Mouse (Mus musculus) heart, embryonic 16.5 days (tissue): Measurements from ENCODE around the gene Zfp106. TPM values are rescaled to one million over a fixed set of nuclear protein-coding genes. Genes with fewer than 3 reads are reported as not detected.

Source experiments
- ATAC-seq: fragments of 200-750 bp; cut with Nextera tagmentation; replicated peaks from 2 replicates; pipeline ENCODE4 v1.8.0; 2017; ENCODE audit warnings: moderate number of reproducible peaks; ENCODE audit not compliant: insufficient read depth, low FRiP score; ENCODE audit errors: extremely low read depth
- H3K27ac ChIP-seq: fragments of 300-500 bp; sonication (generic); 2 replicates; pipeline ENCODE4 v1.5.1; 2014; ENCODE audit warnings: mild to moderate bottlenecking, low read length, control low read depth, moderate library complexity
- H3K27me3 ChIP-seq: fragments of 300-500 bp; sonication (generic); 2 replicates; pipeline ENCODE4 v1.6.1; 2014; ENCODE audit warnings: low read length, mixed read lengths; ENCODE audit not compliant: control insufficient read depth, insufficient read depth
- H3K36me3 ChIP-seq: fragments of 300-500 bp; sonication (generic); 2 replicates; pipeline ENCODE4 v1.6.1; 2014; ENCODE audit not compliant: control insufficient read depth, insufficient read depth
- H3K4me1 ChIP-seq: fragments of 300-500 bp; sonication (generic); 2 replicates; pipeline ENCODE4 v1.6.1; 2014; ENCODE audit warnings: low read length, mixed read lengths; ENCODE audit not compliant: control insufficient read depth, insufficient read depth
- H3K4me2 ChIP-seq: fragments of 300-500 bp; sonication (generic); 2 replicates; pipeline ENCODE4 v1.6.1; 2014; ENCODE audit warnings: low read depth, mild to moderate bottlenecking, control low read depth, low read length
- H3K4me3 ChIP-seq: fragments of 300-500 bp; sonication (generic); 2 replicates; pipeline ENCODE4 v1.5.1; 2014; ENCODE audit warnings: mild to moderate bottlenecking, control low read depth, low read length
- H3K9ac ChIP-seq: fragments of 300-500 bp; sonication (generic); 2 replicates; pipeline ENCODE4 v1.6.1; 2014; ENCODE audit warnings: low read length, control low read depth
- H3K9me3 ChIP-seq: fragments of 300-500 bp; sonication (generic); replicated peaks from 2 replicates; pipeline ENCODE4 v1.6.1; 2016; ENCODE audit warnings: low read length; ENCODE audit not compliant: control insufficient read depth
- WGBS: fragments of 180-500 bp; shearing (Covaris S2); extraction: QIAGEN DNeasy Blood & Tissue Kit; methylation state at CpG from one replicate; pipeline ENCODE4 v1.1.7; 2014; 5-methylcytosine and 5-hydroxymethylcytosine counted together
- polyA plus RNA-seq: library from polyadenylated mRNA; unstranded; fragments of >200 nt; fragmentation: Nextera tagmentation; extraction: Ambion mirVana; gene quantifications from 2 replicates; pipeline ENCODE4 v1.2.1, GENCODE M21; 2015

Zfp106 gene
- polyA plus RNA-seq, 1 experiment from 2014 or later: 35.8 TPM

DNA sequence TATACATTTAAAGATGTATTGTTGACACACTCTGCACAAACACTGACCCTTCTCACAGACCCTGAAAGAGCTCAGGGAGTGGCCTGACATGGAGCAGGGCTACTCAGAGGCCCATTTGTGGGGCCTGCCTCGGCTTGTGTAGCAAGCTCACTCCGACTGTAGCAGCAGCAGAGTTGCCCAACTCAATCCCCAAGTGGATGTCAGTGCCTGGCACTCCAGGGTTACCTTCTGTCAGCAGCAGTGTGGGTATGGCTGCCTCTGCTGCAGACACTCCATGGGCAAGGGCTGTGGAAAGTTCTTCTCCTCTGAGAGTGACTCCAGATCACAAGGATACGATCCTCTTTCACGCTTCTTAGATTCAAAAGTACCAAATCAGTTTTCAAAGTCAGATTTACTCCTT is 103.4 kb downstream of the Zfp106 start:
- no peak for ATAC-seq
- Histone ChIP-seq H3K27me3 (no peaks in the 10 kb centered on the region), H3K4me3 (no peak overlapping the region), H3K4me1 (peaks cover 10% of the 10 kb centered on the region), H3K27ac (no peak overlapping the region), H3K36me3 (no peaks in the 10 kb centered on the region), H3K9me3 (no peaks in the 10 kb centered on the region), H3K4me2 (no peak overlapping the region), H3K9ac (no peak overlapping the region)
- 70% methylated on average over 4 of the region's 4 CpGs for WGBS

Other genes with a start within 250 kb of the Zfp106 start
- gene Pla2g4f, start 249.7 kb downstream of the Zfp106 start, polyA plus RNA-seq: 0.04 and 0.21 TPM in 2 replicates
- 19.3 and 19.9 TPM in 2 replicates for gene Vps39, start 210.7 kb downstream of the Zfp106 start, polyA plus RNA-seq
- 11.2 and 11.5 TPM in 2 replicates for gene Ganc, start 159.9 kb downstream of the Zfp106 start, polyA plus RNA-seq
- 5.4 and 7.7 TPM in 2 replicates for gene Tmem87a, start 159.7 kb downstream of the Zfp106 start, polyA plus RNA-seq
- gene Capn3, start 107.8 kb downstream of the Zfp106 start, polyA plus RNA-seq: 4.3 and 5.8 TPM in 2 replicates
- 46.1 and 53.8 TPM in 2 replicates for gene Snap23, start 3.8 kb upstream of the Zfp106 start, polyA plus RNA-seq
- gene Haus2, start 45.5 kb upstream of the Zfp106 start, polyA plus RNA-seq: 17.7 and 19.3 TPM in 2 replicates
- 22.5 and 25.7 TPM in 2 replicates for gene Lrrc57, start 45.7 kb upstream of the Zfp106 start, polyA plus RNA-seq
- gene Stard9, start 65.3 kb upstream of the Zfp106 start, polyA plus RNA-seq: 3.6 and 4.9 TPM in 2 replicates